Mouse (Mus musculus): ENCODE results near the gene Alox5. TPM values are rescaled to one million over a fixed set of nuclear protein-coding genes. Genes with fewer than 3 reads are reported as not detected.
A peak's percentile ranks its signal among the peaks of the same experiment; 100 is the strongest.

The Alox5 gene
- polyA plus RNA-seq, 1 experiment from 2014 or later = 1.2 TPM

DNA sequence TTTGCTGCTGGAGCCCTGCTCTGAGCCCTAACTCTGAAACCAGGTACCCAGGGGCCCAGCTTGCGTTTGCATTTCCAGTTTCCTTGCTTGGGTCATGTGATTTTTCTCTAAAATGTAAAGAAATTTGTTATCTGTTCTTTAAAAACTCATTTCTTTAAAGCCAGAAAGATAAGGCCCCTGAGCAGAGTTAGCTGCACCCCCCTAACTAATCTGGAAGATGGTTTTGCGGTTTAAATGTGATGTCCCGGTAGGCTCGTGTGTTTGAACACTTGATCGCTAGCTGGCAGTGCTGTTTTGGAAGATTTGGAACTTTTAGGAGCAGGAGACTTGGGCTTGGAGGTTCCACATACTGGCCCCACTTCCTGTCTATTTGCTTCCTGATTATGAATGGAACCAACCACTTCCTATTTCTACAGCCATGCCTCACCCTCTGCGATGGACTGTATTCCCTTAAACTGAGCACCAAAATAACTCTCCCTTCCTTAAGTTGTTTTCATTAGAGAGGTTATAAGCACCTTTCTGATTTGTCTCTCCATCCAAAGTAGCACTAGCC is 44.9 kb downstream of the Alox5 start:
- WGBS = 86% methylated on average over 6 of the region's 6 CpGs

GRCm38 (mm10) chr6:116415126-116415676 is 45.8 kb downstream of the Alox5 start:
- no peak overlapping the region for H3K4me2 ChIP-seq (replicated peaks)
- peaks cover 2% of the 10 kb centered on the region; the same call in 1 of the 2 replicates for H3K4me1 ChIP-seq
- H3K36me3 ChIP-seq = peaks cover 18% of the 10 kb centered on the region; the same call in 1 of the 2 replicates
- no peaks in the 10 kb centered on the region for H3K27me3 ChIP-seq
- 83% methylated on average over 12 of the region's 12 CpGs for WGBS
- H3K4me3 ChIP-seq = no peak overlapping the region
- no peak overlapping the region for H3K9ac ChIP-seq
- no peak overlapping the region for H3K27ac ChIP-seq
- no peak for ATAC-seq (ENCODE audit: low FRiP score)
- H3K9me3 ChIP-seq (replicated peaks) = no peaks in the 10 kb centered on the region

More for the DNA sequence above, 44.9 kb downstream of the Alox5 start:
- H3K27me3 ChIP-seq = no peaks in the 10 kb centered on the region
- H3K4me2 ChIP-seq (replicated peaks) = no peak overlapping the region
- 0 out of 2 replicates have a peak, but pooled peaks cover 11% of the 10 kb centered on the region for H3K36me3 ChIP-seq
- no peak overlapping the region for H3K27ac ChIP-seq
- no peak for ATAC-seq (ENCODE audit: low FRiP score)
- peaks cover 2% of the 10 kb centered on the region; the same call in 1 of the 2 replicates for H3K4me1 ChIP-seq
- no peak overlapping the region for H3K4me3 ChIP-seq
- no peak overlapping the region for H3K9ac ChIP-seq
- H3K9me3 ChIP-seq (replicated peaks) = no peaks in the 10 kb centered on the region

DNA sequence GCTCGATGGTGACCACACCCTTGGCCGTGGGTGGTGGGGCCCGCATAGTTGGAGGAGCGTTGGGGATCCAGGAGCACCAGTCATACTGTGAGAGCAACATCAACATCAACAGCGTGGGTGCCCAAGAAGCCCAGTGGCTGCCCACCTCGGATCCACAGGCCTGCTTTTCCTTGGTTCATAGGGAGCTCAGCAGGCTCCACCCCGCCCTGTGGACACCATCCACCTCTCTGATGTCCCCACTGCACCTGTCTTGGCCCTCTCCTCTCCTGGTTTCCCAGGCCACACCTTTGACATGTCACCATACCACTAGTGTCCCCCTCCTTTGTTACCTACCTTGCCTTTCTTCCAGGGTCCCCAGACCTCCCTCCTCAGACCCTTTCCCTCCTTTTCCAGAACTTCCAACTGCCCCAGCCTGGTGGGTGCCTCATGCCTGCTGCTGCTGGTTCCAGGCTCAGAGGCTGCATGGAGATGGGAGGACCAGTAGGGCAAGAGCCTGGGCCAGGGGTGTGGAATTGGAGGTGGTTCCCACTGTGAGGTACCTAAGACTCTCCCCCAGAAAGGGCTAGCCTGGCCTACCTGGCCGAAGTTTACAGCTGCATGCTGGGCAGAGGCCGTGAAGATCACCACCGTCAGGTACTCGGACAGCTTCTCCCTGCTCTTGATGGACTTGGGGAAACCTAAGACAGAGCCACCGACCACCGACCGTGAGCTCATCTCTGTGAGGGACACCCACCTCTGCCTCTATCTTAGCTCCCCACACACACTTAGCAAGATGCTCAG is 48.2 kb downstream of the Alox5 start:
- no peak overlapping the region for H3K4me2 ChIP-seq (replicated peaks)

GRCm38 (mm10) chr6:116411716-116412115 is 49.3 kb downstream of the Alox5 start:
- no peak overlapping the region for H3K9ac ChIP-seq
- peaks cover 29% of the 10 kb centered on the region for H3K36me3 ChIP-seq
- no peaks in the 10 kb centered on the region for H3K27me3 ChIP-seq
- H3K4me2 ChIP-seq (replicated peaks) = no peak overlapping the region
- H3K4me3 ChIP-seq = no peak overlapping the region
- no peak overlapping the region for H3K27ac ChIP-seq
- H3K9me3 ChIP-seq (replicated peaks) = no peaks in the 10 kb centered on the region
- ATAC-seq (ENCODE audit: low FRiP score) = no peak
- WGBS = 67% methylated on average over 3 of the region's 3 CpGs
- no peaks in the 10 kb centered on the region; the same call in 1 of the 2 replicates for H3K4me1 ChIP-seq

More for the DNA sequence above, 48.2 kb downstream of the Alox5 start:
- H3K27me3 ChIP-seq = no peaks in the 10 kb centered on the region
- peaks cover 24% of the 10 kb centered on the region for H3K36me3 ChIP-seq
- no peaks in the 10 kb centered on the region for H3K9me3 ChIP-seq (replicated peaks)
- no peaks in the 10 kb centered on the region; the same call in 1 of the 2 replicates for H3K4me1 ChIP-seq
- WGBS = 93% methylated on average over 14 of the region's 14 CpGs
- H3K27ac ChIP-seq = no peak overlapping the region
- no peak overlapping the region for H3K4me3 ChIP-seq
- ATAC-seq (ENCODE audit: low FRiP score) = no peak
- H3K9ac ChIP-seq = no peak overlapping the region

- Histone ChIP-seq H3K9ac (no peak overlapping the region), H3K36me3 (peaks cover 29% of the 10 kb centered on the region), H3K4me2 (replicated peaks) (no peak overlapping the region), H3K27me3 (no peaks in the 10 kb centered on the region), H3K27ac (no peak overlapping the region), H3K9me3 (replicated peaks) (no peaks in the 10 kb centered on the region), H3K4me3 (no peak overlapping the region), H3K4me1 (peaks cover 11% of the 10 kb centered on the region)
- 96% methylated on average over 10 of the region's 10 CpGs for WGBS
- no peak for ATAC-seq (ENCODE audit: low FRiP score)
Observed at GRCm38 (mm10) chr6:116410436-116410835, 50.5 kb downstream of the Alox5 start.

GRCm38 (mm10) chr6:116407956-116408657 is 52.9 kb downstream of the Alox5 start:
- H3K36me3 ChIP-seq = peaks cover 31% of the 10 kb centered on the region
- no peak overlapping the region for H3K4me2 ChIP-seq (replicated peaks)

GRCm38 (mm10) chr6:116407216-116407615 is 53.8 kb downstream of the Alox5 start:
- Histone ChIP-seq H3K4me3 (no peak overlapping the region), H3K27me3 (no peaks in the 10 kb centered on the region), H3K27ac (no peak overlapping the region), H3K4me1 (peaks cover 23% of the 10 kb centered on the region), H3K9ac (no peak overlapping the region), H3K4me2 (replicated peaks) (no peak overlapping the region), H3K36me3 (peaks cover 28% of the 10 kb centered on the region), H3K9me3 (replicated peaks) (no peaks in the 10 kb centered on the region)
- ATAC-seq (ENCODE audit: low FRiP score) = no peak
- WGBS = 92% methylated on average over 4 of the region's 4 CpGs

More at GRCm38 (mm10) chr6:116407956-116408657, 52.9 kb downstream of the Alox5 start:
- Histone ChIP-seq H3K9me3 (replicated peaks) (no peaks in the 10 kb centered on the region), H3K9ac (no peak overlapping the region), H3K4me3 (no peak overlapping the region), H3K27ac (no peak overlapping the region), H3K27me3 (no peaks in the 10 kb centered on the region), H3K4me1 (peaks cover 23% of the 10 kb centered on the region)
- ATAC-seq (ENCODE audit: low FRiP score) = no peak
- 87% methylated on average over 6 of the region's 6 CpGs for WGBS

- WGBS = 65% methylated on average over 5 of the region's 5 CpGs
- no peak overlapping the region for H3K9ac ChIP-seq
- H3K4me2 ChIP-seq (replicated peaks) = no peak overlapping the region
- no peaks in the 10 kb centered on the region for H3K27me3 ChIP-seq
- H3K36me3 ChIP-seq = peaks cover 33% of the 10 kb centered on the region
- no peak overlapping the region for H3K4me3 ChIP-seq
- peaks cover 23% of the 10 kb centered on the region for H3K4me1 ChIP-seq
- H3K9me3 ChIP-seq (replicated peaks) = no peaks in the 10 kb centered on the region
- ATAC-seq (ENCODE audit: low FRiP score) = no peak
- no peak overlapping the region for H3K27ac ChIP-seq
Observed at GRCm38 (mm10) chr6:116406680-116407079, 54.3 kb downstream of the Alox5 start.

GRCm38 (mm10) chr6:116406152-116406551 is 54.8 kb downstream of the Alox5 start:
- Histone ChIP-seq H3K4me2 (replicated peaks) (no peak overlapping the region), H3K9me3 (replicated peaks) (no peaks in the 10 kb centered on the region), H3K9ac (no peak overlapping the region), H3K4me3 (no peak overlapping the region), H3K36me3 (peaks cover 37% of the 10 kb centered on the region), H3K27ac (no peak overlapping the region), H3K27me3 (no peaks in the 10 kb centered on the region), H3K4me1 (peaks cover 23% of the 10 kb centered on the region)
- ATAC-seq (ENCODE audit: low FRiP score) = no peak
- WGBS = 79% methylated on average over 2 of the region's 2 CpGs

GRCm38 (mm10) chr6:116405715-116406114 is 55.3 kb downstream of the Alox5 start:
- 70% methylated on average over 5 of the region's 5 CpGs for WGBS
- Histone ChIP-seq H3K9ac (no peak overlapping the region), H3K9me3 (replicated peaks) (no peaks in the 10 kb centered on the region), H3K4me2 (replicated peaks) (no peak overlapping the region), H3K27ac (peak overlapping the region; percentile 58), H3K36me3 (peaks cover 39% of the 10 kb centered on the region), H3K4me1 (peaks cover 23% of the 10 kb centered on the region), H3K4me3 (no peak overlapping the region), H3K27me3 (no peaks in the 10 kb centered on the region)
- ATAC-seq (ENCODE audit: low FRiP score) = no peak; the same call in 1 of the 2 replicates

GRCm38 (mm10) chr6:116405243-116405642 is 55.7 kb downstream of the Alox5 start:
- H3K9me3 ChIP-seq (replicated peaks) = no peaks in the 10 kb centered on the region
- ATAC-seq (ENCODE audit: low FRiP score) = peak; percentile 71
- H3K4me1 ChIP-seq = peaks cover 23% of the 10 kb centered on the region
- H3K9ac ChIP-seq = no peak overlapping the region
- no peak overlapping the region for H3K4me3 ChIP-seq
- no peaks in the 10 kb centered on the region for H3K27me3 ChIP-seq
- WGBS = 28% methylated on average over 9 of the region's 9 CpGs
- H3K36me3 ChIP-seq = peaks cover 34% of the 10 kb centered on the region
- peak overlapping the region; percentile 58 for H3K27ac ChIP-seq
- no peak overlapping the region for H3K4me2 ChIP-seq (replicated peaks)

DNA sequence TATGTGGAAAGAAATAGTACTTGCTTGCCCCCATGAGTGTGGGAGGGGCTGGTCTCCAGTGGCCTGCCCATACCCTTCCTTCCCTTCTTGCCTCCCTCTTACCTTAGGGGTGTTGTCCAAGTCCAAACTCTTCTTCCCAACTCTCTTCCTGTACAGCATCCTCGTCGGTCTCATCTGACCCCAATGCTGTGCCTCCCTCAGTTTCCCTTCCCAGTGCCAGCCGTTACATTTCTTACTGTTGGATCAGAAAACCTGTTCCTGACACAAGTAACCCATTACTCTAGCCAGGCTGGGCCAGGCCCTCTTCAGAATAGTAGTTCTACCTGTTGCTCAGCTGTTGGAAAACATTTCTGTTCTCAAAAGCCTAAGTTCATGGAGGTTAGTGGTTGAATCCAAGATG is 58.6 kb downstream of the Alox5 start:
- Histone ChIP-seq H3K4me3 (no peak overlapping the region), H3K27ac (no peak overlapping the region), H3K9ac (no peak overlapping the region), H3K4me2 (replicated peaks) (no peak overlapping the region), H3K9me3 (replicated peaks) (no peaks in the 10 kb centered on the region), H3K27me3 (no peaks in the 10 kb centered on the region), H3K36me3 (peaks cover 25% of the 10 kb centered on the region; the same call in 1 of the 2 replicates), H3K4me1 (peaks cover 35% of the 10 kb centered on the region)
- ATAC-seq (ENCODE audit: low FRiP score) = no peak
- WGBS = 92% methylated on average over 3 of the region's 3 CpGs
